Mouse (Mus musculus) liver, embryonic 14.5 days (tissue): ENCODE results near the gene Ago1.

Experiments used
- CTCF ChIP-seq: IDR thresholded peaks from 2 replicates; pipeline ENCODE4 v1.5.1; 2016; ENCODE audit warnings: antibody characterized with exemption, low read depth, control low read depth
- EP300 ChIP-seq: IDR thresholded peaks from 2 replicates; pipeline ENCODE4 v1.6.1; 2016; ENCODE audit warnings: antibody characterized with exemption, low read depth

DNA sequence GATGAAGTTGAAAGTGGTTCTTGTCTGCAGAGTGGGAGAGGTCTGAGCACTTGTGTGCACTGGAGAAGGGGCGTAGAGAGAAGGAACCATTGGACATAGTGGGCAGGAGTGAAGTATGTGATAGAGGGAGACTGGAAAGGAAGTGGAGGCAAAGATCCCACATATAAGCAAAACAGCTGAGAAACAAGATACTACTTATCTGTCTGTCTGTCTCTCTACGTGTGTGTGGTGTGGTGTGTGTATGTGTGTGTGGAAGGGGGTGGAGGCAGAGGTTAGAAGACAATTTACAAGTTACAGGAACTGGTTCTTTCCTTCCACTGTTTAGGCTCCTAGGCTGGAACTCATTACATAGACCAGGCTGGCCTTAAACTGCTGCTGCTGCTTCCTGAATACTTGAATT is 16.7 kb upstream of the Ago1 start:
- TF ChIP-seq CTCF (no peak), EP300 (no peak)
